Mouse (Mus musculus): Measurements from ENCODE around the gene Cenph. TPM values are rescaled to one million over a fixed set of nuclear protein-coding genes. Genes with fewer than 3 reads are reported as not detected.
"Not testable (repeated sequence)": the region's sequence is repeated elsewhere in the genome, so short reads cannot be mapped to it uniquely, and the experiment has no call there.

Cenph gene
- total RNA-seq, 2 experiments from 2014 or later = 95.9 to 100 TPM

DNA sequence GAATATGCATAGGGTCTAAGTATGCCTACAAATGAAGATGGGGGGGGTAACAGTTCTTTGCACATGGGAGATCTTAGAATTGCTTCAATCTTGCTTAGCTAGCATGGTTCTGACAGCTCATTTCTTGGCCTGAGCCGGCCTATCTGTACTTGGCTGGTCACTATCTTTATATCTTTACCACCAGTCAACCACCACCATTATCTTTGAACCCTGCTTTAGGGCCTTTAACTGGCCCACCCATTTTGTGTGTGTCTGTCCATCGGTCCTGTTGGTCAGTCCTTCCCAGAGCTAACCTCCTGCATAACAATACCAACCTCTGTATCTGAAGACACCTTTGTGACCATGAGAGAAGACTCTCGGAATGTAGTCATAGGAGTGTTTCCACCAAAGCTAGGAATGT, 24.3 kb downstream of the Cenph start:
- peak; percentile 39; the same call in 1 of the 2 replicates for ATAC-seq (replicated peaks; ENCODE audit: low FRiP score, low TSS enrichment, poor library complexity, severe bottlenecking)

DNA sequence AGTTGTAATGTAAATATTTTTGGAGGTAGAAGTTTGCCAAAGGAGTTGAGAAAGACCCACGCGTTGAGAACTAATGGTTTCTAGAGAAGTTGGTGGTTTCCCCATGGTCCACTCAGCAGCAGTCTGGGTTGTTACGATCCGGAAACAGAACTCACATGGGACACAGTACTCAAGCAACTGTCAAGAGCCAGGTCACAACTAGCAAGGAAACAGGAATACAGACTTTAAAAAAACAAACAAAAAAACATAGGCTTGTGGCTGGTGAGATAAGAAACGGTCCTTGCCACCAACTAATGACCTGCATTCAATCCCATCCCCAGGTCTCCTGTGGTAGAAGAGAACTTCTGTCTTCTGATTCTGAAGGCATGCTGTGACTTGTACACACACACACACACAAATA, 24.9 kb downstream of the Cenph start:
- peak; percentile 56 for ATAC-seq (replicated peaks; ENCODE audit: low FRiP score, low TSS enrichment, poor library complexity, severe bottlenecking)

DNA sequence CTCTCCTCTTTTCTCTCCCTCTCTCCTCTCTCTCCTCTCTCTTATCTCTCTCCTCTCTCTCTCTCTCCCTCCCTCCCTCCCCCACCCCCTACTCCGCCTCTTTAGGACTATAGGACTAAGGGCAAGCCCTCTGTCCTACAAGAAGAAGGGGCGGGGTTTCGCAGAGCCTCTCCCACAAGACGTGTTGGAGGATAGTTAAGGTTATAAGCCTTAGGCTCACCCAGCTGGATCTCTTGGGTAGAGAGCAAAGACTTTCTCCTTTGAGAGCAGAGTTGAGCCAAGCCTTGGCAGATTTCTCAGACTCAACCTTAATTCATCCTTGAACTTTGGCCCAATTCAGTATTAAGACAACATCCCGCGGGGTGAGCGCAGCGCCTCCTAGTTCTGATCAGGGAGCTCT, 27.1 kb downstream of the Cenph start:
- no peak for ATAC-seq (replicated peaks; ENCODE audit: low FRiP score, low TSS enrichment, poor library complexity, severe bottlenecking)

DNA sequence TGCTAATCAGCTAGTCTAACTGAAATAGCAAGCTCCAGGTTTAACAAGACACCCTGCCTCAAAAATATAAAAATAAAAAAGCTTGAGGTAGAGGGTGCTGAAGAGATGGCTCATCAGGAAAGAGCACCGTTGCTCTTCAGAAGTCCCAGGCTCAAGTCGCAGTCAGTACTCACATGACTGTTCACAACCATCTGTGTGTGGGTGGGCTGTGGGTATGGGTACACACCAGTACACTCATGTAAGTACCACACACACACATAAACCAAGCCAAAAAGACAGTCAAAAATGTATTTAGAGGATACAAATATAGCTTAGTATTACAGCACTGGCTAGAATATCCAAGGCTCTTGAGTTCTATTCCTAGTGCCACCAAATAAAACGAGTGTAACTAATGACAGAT, 29.6 kb downstream of the Cenph start:
- no peak for ATAC-seq (replicated peaks; ENCODE audit: low FRiP score, low TSS enrichment, poor library complexity, severe bottlenecking)

DNA sequence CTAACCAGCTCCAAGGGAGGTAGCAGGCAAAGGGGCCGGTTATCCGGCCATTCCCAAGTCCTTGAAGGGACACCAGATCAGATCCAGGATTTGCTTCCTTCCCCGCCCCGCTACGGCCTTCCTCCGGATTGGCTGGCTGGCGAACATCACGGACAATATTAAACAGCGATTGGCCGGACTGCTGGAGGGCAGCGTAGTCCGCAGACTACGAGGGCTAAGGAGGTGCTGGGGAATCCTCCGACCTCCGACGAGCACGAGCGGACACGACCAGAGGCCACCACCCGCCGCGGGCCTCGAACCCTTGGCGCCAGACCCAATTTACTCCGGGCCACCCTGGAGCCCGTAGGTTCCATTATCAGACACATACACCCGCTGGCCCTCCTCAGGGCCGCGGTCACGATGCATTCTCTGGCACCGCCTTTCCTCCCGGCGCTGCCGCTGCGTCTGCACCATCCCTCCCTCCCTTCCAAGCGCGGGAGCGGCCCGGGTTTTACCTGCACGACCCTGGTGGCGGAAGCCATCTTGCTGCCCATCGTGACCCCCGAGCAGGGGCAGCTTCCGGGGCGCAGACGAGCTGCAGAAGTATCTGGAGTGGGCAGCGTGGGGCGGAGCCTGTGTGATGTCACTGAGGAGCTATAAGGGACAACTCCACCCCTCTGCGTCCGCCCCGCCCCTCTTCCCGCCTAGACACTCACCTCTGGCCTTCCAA, 31.5 kb downstream of the Cenph start, which contains the start of gene Mrps36:
Mrps36 (minus strand) TSS at position 624 of the 709 bp plus-strand sequence.
- ATAC-seq (replicated peaks; ENCODE audit: low FRiP score, low TSS enrichment, poor library complexity, severe bottlenecking) = peak; percentile 89

DNA sequence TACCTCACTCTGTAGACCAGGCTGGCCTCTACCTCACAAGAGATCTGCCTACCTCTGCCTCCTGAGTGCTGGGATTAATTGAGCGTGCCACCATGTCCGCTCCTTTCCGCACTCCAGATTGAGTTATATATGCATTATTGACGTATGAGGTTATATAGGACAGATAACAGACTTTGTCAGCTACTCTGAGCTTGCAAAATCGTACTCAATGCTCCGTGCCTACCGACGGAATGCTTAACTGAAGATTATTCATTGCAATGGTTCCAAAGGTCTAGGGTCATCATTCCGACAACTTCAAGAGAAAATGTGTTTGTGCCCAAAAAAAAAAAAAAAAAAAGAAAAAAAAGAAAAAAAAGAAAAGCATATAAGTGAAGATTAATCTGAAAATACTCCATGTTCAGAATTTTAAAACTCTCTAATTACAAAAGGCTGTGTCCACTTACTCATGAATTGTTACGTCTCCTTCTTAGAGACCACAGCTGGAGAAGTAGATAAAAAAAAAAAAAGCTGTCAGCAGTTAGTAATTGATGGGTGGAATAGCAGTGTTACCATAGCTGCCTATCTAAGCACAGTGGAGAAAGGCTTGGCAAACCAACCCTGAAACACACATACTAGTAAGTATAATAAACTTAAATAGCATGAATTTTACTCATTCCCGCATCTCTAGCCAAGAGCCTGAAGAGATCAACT, 32.2 kb downstream of the Cenph start:
- peak; percentile 68 for ATAC-seq (replicated peaks; ENCODE audit: low FRiP score, low TSS enrichment, poor library complexity, severe bottlenecking)

DNA sequence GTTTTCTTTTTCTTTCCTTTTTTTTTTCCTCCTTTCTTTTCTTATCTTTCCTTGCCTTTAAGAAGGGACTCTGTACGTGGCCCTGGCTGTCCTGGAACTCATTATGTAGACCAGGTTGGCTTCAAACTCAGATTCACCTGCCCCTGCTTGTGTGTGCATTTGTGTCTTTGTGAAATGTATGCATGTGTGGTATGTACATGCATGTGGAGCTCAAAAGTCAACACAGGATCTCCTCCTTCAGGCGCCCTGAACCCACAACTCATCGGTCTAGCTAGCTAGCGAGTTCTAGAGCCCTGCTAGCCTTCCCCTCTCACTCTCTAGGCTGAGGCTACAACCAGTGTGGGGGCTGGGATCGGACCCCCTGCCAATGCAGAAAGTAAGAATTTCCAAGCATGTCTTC, 32.9 kb downstream of the Cenph start:
- no peak for ATAC-seq (replicated peaks; ENCODE audit: low FRiP score, low TSS enrichment, poor library complexity, severe bottlenecking)

DNA sequence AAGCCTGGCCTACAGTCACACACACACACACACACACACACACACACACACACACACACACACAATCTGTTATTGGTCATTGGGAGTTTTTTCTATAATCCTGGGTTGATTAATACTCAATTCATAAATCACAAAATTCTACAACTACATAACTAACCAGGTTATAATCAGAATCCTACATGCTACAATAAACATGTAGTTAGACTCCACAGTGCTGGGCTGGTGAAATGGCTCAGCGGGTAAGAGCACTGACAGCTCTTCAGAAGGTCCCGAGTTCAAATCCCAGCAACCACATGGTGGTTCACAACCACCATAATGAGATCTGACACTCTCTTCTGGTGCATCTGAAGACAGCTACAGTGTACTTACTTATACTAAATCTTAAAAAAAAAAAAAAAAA, 42.9 kb downstream of the Cenph start:
- ATAC-seq (replicated peaks; ENCODE audit: low FRiP score, low TSS enrichment, poor library complexity, severe bottlenecking) = no peak

DNA sequence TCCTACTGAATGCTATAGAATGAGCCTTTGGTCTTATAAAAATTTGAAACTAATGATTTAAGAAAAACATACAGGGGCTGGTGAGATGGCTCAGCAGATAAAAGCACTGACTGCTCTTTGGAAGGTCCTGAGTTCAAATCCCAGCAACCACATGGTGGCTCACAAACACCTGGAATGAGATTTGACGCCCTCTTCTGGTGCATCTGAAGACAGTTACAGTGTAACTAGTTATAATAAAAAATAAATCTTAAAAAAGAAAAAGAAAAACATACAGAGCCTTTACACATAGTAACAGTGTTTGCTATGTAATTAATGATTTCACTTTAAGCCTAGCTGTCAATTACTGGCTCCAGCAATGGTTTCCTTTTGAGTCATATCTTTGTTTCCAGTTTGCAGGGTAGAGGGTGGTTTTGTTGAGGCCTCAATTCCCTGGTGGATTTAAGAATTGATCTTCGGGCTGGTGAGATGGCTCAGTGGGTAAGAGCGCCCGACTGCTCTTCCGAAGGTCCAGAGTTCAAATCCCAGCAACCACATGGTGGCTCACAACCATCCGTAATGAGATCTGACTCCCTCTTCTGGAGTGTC, 44.1 kb downstream of the Cenph start:
- not testable (repeated sequence) for ATAC-seq (replicated peaks; ENCODE audit: low FRiP score, low TSS enrichment, poor library complexity, severe bottlenecking)

DNA sequence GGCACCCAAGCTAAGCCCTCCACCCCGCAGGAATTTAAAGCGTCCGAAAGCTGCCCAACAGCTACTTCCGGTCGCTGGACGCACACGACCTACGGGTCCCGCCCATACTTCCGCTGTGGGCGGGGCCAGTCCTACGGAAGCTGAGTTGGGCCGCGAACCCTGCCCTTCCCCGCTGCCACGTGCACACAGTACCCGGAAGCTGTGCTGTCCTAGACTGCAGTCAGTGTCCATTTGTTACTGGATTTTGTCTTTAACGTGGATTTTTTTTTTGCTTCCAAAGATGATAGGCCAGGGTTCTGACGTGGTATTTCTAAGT, 44.9 kb downstream of the Cenph start, which contains the start of gene Cdk7:
Cdk7 (minus strand) TSS at position 79 of the 316 bp plus-strand sequence.
- peak; percentile 99 for ATAC-seq (replicated peaks; ENCODE audit: low FRiP score, low TSS enrichment, poor library complexity, severe bottlenecking)

DNA sequence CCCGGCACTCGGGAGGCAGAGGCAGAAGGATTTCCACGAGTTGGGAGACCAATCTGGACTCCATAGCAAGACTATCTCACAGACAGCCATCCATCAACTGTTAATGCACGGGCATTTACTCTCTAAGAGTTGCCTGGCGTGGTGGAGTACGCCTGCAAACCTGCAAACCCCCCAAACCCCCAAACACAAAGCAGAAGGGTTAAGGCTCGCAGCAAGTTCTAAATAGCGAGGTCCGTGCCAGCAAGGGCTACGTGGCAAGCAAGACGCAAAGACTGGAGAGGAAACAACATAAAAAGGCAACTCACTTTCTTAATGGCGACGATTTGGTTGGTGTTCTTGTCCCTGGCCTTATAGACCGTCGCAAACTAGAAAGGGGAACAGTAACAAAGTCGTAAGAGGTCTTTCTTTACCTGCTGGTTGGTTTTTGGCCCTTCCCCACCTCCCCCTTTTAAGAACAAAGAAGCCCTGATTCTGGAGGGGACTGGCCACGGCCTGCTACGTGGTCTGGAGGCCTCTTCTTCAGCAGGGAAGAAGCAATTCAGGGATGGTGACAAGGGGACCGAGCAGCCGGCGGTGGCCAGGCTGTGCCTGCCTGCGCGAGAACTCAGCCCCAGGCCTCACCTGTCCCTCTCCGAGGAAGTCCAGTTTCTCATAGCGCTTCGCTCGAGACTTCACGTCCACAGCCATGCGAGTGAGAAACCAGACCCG, 45.4 kb downstream of the Cenph start:
- peak; percentile 62; the same call in 1 of the 2 replicates for ATAC-seq (replicated peaks; ENCODE audit: low FRiP score, low TSS enrichment, poor library complexity, severe bottlenecking)

DNA sequence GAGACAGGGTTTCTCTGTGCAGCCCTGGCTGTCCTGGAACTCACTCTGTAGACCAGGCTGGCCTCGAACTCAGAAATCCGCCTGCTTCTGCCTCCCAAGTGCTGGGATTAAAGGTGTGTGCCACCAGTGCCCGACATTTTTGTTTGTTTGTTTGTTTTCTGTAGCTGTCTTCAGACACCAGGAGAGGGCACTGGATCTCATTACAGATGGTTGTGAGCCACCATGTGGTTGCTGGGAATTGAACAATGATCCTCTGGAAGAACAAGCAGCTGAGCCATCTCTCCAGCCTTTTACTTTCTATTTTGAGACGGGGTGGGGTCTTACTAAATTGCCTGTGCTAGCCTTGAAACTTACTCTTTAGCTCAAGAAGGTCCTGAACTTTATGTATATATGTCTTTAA, 47.2 kb downstream of the Cenph start:
- ATAC-seq (replicated peaks; ENCODE audit: low FRiP score, low TSS enrichment, poor library complexity, severe bottlenecking) = not testable (repeated sequence)

DNA sequence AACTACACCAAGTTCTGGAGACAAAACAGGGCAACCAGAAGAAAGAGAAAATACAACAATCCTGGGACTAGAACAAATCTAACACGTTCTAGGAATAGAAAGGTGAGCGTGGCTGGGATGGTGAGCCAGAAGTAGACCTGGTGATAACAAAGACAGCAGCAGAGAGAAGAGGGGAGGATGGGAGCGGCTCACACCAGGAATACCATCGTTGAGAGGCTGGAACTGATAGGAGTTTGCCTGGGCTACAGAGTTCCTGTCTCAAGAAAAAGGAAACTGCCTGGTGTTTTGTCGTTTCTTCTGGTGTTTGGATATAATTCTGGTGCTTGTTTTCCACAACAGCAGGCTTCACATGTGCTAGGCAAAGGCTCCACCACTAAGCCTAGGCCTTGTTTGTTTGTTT, 47.6 kb downstream of the Cenph start:
- no peak for ATAC-seq (replicated peaks; ENCODE audit: low FRiP score, low TSS enrichment, poor library complexity, severe bottlenecking)

DNA sequence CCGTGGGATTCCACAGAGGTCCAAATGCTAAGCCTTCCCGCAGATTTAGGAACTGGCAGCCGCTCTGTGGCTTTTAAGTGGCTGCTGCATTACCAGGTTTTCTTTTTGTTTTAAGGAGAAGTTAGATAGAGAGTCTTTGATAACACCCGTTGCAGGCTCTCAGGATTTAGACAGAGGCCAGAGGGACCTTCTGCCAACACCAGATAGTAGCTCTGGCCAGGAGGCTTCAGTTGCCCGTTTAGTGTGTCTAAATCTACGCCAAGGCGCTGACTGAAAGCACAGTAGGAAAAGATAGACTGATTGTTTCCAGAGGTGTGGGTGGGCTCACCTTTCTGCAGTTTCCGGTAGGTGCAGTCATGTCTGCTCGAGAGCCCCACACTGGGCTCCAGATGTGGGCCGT, 50.5 kb downstream of the Cenph start:
- peak; percentile 85 for ATAC-seq (replicated peaks; ENCODE audit: low FRiP score, low TSS enrichment, poor library complexity, severe bottlenecking)

DNA sequence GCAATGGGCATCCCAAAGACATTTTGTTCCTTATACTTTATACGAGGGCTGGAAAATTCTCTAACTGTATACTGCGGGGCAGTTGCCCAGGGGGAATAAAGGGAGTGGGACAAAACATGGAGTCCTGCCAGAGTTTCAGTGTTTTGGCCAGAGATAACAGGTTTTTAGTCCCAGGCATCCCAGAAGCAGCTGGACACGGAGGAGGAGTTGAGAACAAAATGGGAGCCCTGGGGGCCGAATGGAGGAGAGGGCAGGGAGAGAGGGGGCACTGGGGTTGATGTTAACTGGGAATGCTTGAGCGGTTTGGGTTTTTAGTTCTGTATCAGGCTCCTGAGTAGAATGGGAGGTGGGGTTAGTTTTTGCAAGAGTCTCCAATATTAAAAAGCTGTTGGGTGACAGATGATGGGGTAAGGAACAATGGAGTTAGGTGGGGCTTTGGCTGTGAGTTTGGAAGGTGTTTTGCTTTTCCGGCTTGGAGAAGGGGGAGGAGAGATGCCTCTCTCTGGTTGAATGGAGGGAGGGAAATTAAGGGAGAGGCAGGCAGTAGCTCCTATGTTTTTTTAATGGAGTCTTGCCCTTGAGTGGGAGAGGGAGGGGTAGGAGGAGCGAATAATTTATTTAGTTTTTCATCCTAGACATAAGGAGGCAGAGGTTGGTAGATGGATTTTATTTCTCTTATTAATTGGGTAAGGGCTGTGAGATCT, 51.5 kb downstream of the Cenph start:
- no peak for ATAC-seq (replicated peaks; ENCODE audit: low FRiP score, low TSS enrichment, poor library complexity, severe bottlenecking)

DNA sequence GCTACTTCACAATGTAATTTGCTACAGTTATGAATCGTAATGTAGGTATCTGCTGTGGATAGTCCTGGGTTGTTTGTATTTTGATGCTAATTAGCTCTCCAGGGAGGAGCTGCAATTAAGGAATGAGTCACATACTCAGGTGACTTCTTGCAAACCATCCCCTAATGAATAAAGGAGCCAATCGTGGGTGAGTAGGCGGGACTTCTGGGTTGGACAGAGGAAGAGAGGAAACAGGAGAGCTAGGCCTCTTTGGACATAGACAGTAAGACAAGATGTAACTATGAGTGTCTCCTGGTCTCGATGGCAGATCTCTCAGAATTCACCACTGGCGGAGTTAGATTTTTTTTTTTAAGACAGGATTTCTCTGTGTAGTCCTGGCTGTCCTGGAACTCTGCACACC, 54.0 kb downstream of the Cenph start:
- ATAC-seq (replicated peaks; ENCODE audit: low FRiP score, low TSS enrichment, poor library complexity, severe bottlenecking) = no peak

DNA sequence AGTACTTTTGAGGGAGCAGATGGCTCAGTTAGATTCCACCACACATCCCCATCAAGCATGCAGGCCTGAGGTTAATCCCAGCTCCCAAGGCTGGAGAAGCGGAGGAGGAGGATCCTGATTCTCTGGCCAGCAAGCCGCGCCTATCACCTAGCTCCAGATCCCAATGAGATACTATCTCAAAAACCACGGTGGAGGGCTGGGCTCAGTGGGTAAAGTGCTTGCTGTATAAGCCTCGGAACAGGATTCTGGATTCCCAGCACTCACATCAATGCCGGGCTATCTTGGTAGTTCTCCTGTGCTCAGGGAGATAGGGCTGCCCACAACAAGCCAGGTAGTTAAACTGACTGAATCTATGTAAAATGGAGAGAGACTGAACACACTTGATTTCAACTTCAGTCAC, 60.2 kb downstream of the Cenph start:
- ATAC-seq (replicated peaks; ENCODE audit: low FRiP score, low TSS enrichment, poor library complexity, severe bottlenecking) = peak; percentile 76

All from megakaryocyte-erythroid progenitor cell, adult 5-6 weeks (primary cell).